Mouse (Mus musculus) hindbrain, postnatal 0 days (tissue): ENCODE results near the gene Mpzl1. TPM values are rescaled to one million over a fixed set of nuclear protein-coding genes. Genes with fewer than 3 reads are reported as not detected.
A peak's percentile ranks its signal among the peaks of the same experiment; 100 is the strongest.
"Not testable (repeated sequence)": the region's sequence is repeated elsewhere in the genome, so short reads cannot be mapped to it uniquely, and the experiment has no call there.

ENCODE experiments used
- ATAC-seq: fragments of 200-750 bp; cut with Nextera tagmentation; 2 replicates; pipeline ENCODE4 v1.8.0; 2017; ENCODE audit warnings: mild to moderate bottlenecking, moderate TSS enrichment, moderate library complexity
- DNase-seq: peaks from one replicate; pipeline ENCODE4 v3.0.0-alpha.2; 2015; ENCODE audit warnings: low spot score
- H3K27ac ChIP-seq: fragments of 300-500 bp; sonication (generic); 2 replicates; pipeline ENCODE4 v1.5.1; 2014; ENCODE audit warnings: mild to moderate bottlenecking
- H3K27me3 ChIP-seq: fragments of 300-500 bp; sonication (generic); 2 replicates; pipeline ENCODE4 v1.6.1; 2014; ENCODE audit warnings: low read length, mixed read lengths; ENCODE audit not compliant: insufficient read depth
- H3K36me3 ChIP-seq: fragments of 300-500 bp; sonication (generic); 2 replicates; pipeline ENCODE4 v1.6.1; 2014; ENCODE audit warnings: low read length, mixed read lengths; ENCODE audit not compliant: insufficient read depth
- H3K4me1 ChIP-seq: fragments of 300-500 bp; sonication (generic); 2 replicates; pipeline ENCODE4 v1.6.1; 2014; ENCODE audit warnings: antibody characterized with exemption, low read length, mixed read lengths; ENCODE audit not compliant: insufficient read depth
- H3K4me2 ChIP-seq: fragments of 300-500 bp; sonication (generic); 2 replicates; pipeline ENCODE4 v1.6.1; 2014; ENCODE audit warnings: low read depth, mild to moderate bottlenecking, low read length, moderate library complexity, mixed read lengths
- H3K4me3 ChIP-seq: fragments of 300-500 bp; sonication (generic); 2 replicates; pipeline ENCODE4 v1.5.1; 2014; ENCODE audit warnings: low read length
- H3K9ac ChIP-seq: fragments of 300-500 bp; sonication (generic); replicated peaks from 2 replicates; pipeline ENCODE4 v1.6.1; 2014; ENCODE audit warnings: mild to moderate bottlenecking, low read length, moderate library complexity, mixed read lengths
- H3K9me3 ChIP-seq: fragments of 300-500 bp; sonication (generic); 2 replicates; pipeline ENCODE4 v1.6.1; 2016; ENCODE audit warnings: low read length, mixed read lengths
- CTCF ChIP-seq: IDR thresholded peaks from 2 replicates; pipeline ENCODE4 v1.5.1; 2016; ENCODE audit warnings: antibody characterized with exemption, control low read depth, low read depth
- WGBS: fragments of 180-500 bp; shearing (Covaris S2); extraction: QIAGEN DNeasy Blood & Tissue Kit; methylation state at CpG from one replicate; pipeline ENCODE4 v1.1.7; 2014; 5-methylcytosine and 5-hydroxymethylcytosine counted together
- polyA plus RNA-seq: library from polyadenylated mRNA; unstranded; fragments of >200 nt; fragmentation: Nextera tagmentation; extraction: Ambion mirVana; gene quantifications from 2 replicates; pipeline ENCODE4 v1.2.1, GENCODE M21; 2015
- total RNA-seq: library from RNA; depleted of rRNA; stranded (reverse); fragments of >200 nt; gene quantifications from 2 replicates; pipeline ENCODE4 v1.2.3, GENCODE M21; 2014; rRNA removed

Mpzl1 gene
- total RNA-seq (30.2 and 42.8 TPM in 2 replicates), polyA plus RNA-seq (140 and 145 TPM in 2 replicates)

DNA sequence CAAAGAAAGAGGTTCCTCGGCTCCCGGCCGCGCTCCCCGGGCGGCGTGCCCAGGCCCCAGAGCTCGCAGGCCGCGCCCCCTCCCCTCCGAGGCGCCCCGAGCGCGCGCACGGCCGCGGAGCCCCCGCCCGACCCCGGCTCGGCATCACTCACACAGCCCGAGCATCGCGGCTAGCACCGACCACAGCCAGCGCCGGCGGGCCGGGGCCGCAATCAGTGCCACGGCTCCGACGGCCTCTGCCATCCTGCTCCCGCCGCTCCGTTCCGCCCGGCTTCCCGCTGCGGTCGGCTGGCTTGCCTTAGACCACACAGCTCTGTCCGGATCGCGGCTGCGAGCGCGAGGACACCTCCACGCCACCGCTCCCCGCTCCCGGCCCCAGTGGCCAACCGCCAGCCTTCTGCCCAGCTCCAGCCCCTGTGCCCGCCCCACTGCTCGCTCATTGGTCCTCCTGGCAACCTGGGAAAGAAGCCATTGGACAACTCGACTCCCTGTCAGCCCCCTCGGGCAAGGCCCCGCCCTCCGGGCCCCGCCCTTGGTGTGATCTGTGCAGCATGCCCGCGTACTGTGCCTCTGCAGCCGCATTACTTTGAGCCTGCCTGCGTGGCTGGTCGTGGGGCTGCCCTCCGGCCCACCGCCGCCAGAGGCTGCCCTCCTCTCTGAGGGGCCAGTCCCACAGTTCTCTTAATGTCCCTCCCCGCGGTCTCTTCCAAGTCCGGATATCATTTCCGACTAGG lies at the start of gene Mpzl1:
TSS of gene Mpzl1 (minus strand) at position 388 of the 734 bp plus-strand sequence.
- DNase-seq, result peak; percentile 99
- TF ChIP-seq CTCF, result peak; percentile 41
- H3K4me3 ChIP-seq, result peak within 1 kb of the TSS; percentile 90
- no peaks in the 10 kb centered on the region for H3K9me3 ChIP-seq
- H3K4me1 ChIP-seq, result peaks cover 12% of the 10 kb centered on the region; the same call in 1 of the 2 replicates
- peak within 1 kb of the TSS; percentile 79 for H3K4me2 ChIP-seq
- H3K9ac ChIP-seq, result peak within 1 kb of the TSS; percentile 80
- no peaks in the 10 kb centered on the region for H3K36me3 ChIP-seq
- WGBS, result under 1% methylated on average over 57 of the region's 73 CpGs
- no peaks in the 10 kb centered on the region for H3K27me3 ChIP-seq
- peak; percentile 99 for ATAC-seq
- peak within 1 kb of the TSS; percentile 96 for H3K27ac ChIP-seq

DNA sequence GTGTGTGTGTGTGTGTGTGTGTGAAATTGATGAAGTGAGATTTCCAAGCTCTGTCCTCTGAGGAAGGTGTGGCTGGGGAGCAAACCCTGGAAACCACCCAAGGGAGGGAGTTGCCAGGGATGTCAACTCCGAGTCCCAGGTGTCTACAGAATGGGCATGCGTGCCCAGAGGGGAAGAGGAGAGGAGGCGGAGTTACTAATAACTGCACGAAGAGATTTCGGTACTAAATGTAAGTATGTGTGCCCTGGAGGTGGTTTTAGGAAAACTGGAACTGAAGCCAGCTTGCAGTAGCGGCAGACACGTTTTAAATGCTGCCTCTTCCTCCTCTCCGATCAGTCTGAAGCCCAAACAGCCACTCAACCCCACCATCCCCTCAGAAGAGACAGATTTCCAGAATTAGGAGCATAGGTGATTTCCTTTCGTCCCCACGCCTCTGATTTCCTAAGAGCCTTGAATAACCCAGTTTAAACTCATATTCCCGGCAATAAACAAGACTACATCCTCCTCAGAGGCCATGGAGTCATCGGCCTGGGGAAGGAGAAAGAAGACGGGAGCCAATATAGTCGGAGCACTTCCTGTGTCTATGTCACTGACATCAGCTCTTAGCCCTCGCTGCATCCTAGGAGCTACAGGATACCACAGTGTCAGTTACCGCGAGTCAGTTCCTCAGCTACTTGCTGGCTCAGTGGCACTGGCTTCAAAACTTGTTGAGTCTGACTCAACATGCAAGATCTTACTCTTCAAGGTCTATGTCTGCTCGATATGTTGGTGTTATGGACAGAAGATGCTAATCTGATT lies 47.9 kb upstream of the Mpzl1 start:
- no peak for DNase-seq
- H3K4me1 ChIP-seq, result no peaks in the 10 kb centered on the region; the same call in 1 of the 2 replicates
- no peak overlapping the region for H3K4me3 ChIP-seq
- TF ChIP-seq CTCF, result no peak
- no peaks in the 10 kb centered on the region for H3K27me3 ChIP-seq
- ATAC-seq, result no peak
- no peak overlapping the region for H3K27ac ChIP-seq
- no peaks in the 10 kb centered on the region for H3K36me3 ChIP-seq
- no peaks in the 10 kb centered on the region for H3K9me3 ChIP-seq
- H3K4me2 ChIP-seq, result no peak overlapping the region
- H3K9ac ChIP-seq, result no peak overlapping the region
- WGBS, result 76% methylated on average over 18 of the region's 18 CpGs

DNA sequence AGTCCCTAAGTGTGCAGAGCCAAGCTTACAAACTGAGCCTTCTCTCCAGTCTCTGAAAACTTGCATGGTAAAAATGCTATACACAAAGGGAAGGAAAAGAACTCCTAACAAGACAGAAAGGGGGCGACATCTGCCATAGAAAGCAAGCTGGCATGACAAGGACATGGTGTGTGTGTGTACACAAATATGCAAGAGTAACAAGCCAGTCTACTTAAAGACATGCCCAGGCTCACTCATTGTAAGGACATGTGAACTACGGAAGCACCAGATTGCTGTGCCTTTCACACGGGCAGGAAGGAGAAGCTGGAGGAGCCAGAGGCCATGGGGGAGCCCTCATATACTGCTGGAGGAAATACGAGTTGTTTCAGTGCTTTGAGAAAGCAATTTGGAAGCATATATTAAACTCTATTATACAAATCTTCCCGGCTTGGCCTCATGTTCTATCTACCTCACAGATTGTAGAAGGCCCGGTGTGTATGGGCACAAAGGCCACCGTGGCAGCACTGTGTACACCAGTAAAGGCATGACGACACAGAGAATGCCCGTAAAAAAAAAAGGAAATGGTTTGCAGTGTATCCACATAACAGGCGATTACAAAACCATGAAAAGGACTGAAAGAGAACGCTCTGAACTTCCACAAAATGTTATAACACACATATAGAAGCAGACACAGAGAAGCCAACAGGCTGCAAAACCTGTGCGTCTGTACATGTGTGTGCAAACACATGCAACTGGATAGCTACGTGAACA lies 46.9 kb upstream of the Mpzl1 start:
- ATAC-seq (no peak), DNase-seq (peak; percentile 43)
- TF ChIP-seq CTCF, result peak; percentile 48
- no peaks in the 10 kb centered on the region for H3K36me3 ChIP-seq
- no peaks in the 10 kb centered on the region; the same call in 1 of the 2 replicates for H3K4me1 ChIP-seq
- H3K4me3 ChIP-seq, result no peak overlapping the region
- H3K4me2 ChIP-seq, result no peak overlapping the region
- 68% methylated on average over 13 of the region's 13 CpGs for WGBS
- no peaks in the 10 kb centered on the region for H3K27me3 ChIP-seq
- no peak overlapping the region for H3K9ac ChIP-seq
- no peak overlapping the region for H3K27ac ChIP-seq
- no peaks in the 10 kb centered on the region for H3K9me3 ChIP-seq

DNA sequence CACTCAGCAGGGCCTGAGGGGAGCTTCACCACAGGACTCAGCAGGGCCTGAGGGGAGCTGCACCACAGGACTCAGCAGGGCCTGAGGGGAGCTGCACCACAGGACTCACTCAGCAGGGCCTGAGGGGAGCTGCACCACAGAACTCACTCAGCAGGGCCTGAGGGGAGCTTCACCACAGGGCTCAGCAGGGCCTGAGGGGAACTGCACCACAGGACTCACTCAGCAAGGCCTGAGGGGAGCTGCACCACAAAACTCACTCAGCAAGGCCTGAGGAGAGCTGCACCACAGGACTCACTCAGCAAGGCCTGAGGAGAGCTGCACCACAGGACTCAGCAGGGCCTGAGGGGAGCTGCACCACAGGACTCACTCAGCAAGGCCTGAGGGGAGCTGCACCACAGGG lies 45.7 kb upstream of the Mpzl1 start:
- not testable (repeated sequence) for H3K4me3 ChIP-seq, H3K27me3 ChIP-seq, H3K4me1 ChIP-seq, H3K4me2 ChIP-seq, ATAC-seq, H3K9me3 ChIP-seq, H3K27ac ChIP-seq, H3K36me3 ChIP-seq, H3K9ac ChIP-seq, DNase-seq

DNA sequence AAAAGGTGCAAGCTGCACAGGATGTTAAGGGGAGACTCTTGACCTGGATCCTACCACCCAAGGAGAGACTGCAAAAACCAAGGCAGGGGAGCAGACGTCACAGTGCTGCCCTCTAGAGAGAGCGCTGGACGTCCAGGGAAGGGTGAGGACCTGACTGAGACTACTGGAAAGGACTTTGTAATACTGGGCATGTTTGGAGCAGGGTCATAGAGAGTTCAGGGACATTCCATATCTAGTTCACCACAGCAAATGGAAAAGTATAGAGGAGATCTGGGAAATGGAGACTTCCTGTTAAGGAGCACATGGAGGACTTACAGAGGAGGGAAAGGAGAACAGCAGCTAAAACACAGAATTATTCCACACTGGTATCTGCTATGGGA lies 45.3 kb upstream of the Mpzl1 start:
- no peaks in the 10 kb centered on the region; the same call in 1 of the 2 replicates for H3K4me1 ChIP-seq
- TF ChIP-seq CTCF, result no peak
- H3K27me3 ChIP-seq, result no peaks in the 10 kb centered on the region
- ATAC-seq, result no peak
- no peaks in the 10 kb centered on the region for H3K36me3 ChIP-seq
- no peak overlapping the region for H3K4me3 ChIP-seq
- no peak overlapping the region for H3K27ac ChIP-seq
- DNase-seq, result no peak
- H3K9ac ChIP-seq, result no peak overlapping the region
- H3K9me3 ChIP-seq, result no peaks in the 10 kb centered on the region
- H3K4me2 ChIP-seq, result no peak overlapping the region
- 42% methylated on average over 3 of the region's 3 CpGs for WGBS

DNA sequence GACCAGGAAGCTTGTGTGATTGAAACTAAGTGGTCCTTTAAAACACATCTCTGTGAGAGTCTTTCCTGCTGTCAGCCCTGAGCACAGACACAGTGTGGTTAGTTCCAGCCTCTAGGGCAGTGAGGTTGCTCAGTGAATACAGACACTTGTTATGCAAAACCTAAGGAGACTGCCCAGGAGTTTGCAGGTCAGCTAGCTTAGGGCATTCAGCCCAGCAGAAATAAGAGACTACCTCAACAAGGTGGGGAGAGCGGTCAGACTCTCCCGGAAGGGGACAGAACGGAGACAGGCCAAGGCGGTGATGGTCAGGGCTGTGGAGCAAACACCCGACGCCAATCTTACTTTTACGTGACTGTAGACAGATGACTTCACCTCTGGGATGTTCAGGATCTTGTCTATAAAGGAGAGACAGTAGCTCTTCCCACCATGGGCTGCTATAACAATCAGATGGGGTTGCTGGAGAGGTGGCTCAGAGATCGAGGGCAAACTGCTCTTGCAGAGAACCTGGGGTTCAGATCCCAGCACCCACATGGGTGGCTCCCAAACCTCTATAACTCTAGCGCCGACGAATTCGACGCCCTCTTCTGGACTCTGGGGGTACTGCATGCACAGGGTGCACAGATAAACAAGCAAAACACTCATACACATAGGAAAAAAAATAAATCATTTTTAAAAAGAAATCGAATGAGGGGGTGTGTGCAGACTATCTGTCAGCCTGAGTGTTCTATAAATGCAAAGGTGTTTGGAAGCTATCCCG lies 44.7 kb upstream of the Mpzl1 start:
- Histone ChIP-seq H3K27ac (no peak overlapping the region), H3K4me3 (no peak overlapping the region), H3K4me1 (no peaks in the 10 kb centered on the region; the same call in 1 of the 2 replicates), H3K9me3 (no peaks in the 10 kb centered on the region), H3K36me3 (no peaks in the 10 kb centered on the region), H3K9ac (no peak overlapping the region), H3K27me3 (no peaks in the 10 kb centered on the region), H3K4me2 (no peak overlapping the region)
- TF ChIP-seq CTCF, result peak; percentile 36
- DNase-seq, result no peak
- no peak for ATAC-seq
- WGBS, result 69% methylated on average over 15 of the region's 15 CpGs
